Mouse (Mus musculus) midbrain, embryonic 14.5 days (tissue): Measurements from ENCODE around the gene Fam178b. TPM values are rescaled to one million over a fixed set of nuclear protein-coding genes. Genes with fewer than 3 reads are reported as not detected.

Experiments
- ATAC-seq: fragments of 200-750 bp; cut with Nextera tagmentation; 2 replicates; pipeline ENCODE4 v1.8.0; 2017; ENCODE audit warnings: moderate number of reproducible peaks, moderate library complexity; ENCODE audit not compliant: low FRiP score, low TSS enrichment
- DNase-seq: peaks from one replicate; pipeline ENCODE4 v3.0.0-alpha.2; 2015
- H3K27ac ChIP-seq: fragments of 300-500 bp; sonication (generic); replicated peaks from 2 replicates; pipeline ENCODE4 v1.5.1; 2014; ENCODE audit warnings: mild to moderate bottlenecking, low read depth, low read length, moderate library complexity
- H3K27me3 ChIP-seq: fragments of 300-500 bp; sonication (generic); 2 replicates; pipeline ENCODE4 v1.6.1; 2014; ENCODE audit warnings: low read length, control low read depth, mixed read lengths; ENCODE audit not compliant: control insufficient read depth, insufficient read depth
- H3K36me3 ChIP-seq: fragments of 300-500 bp; sonication (generic); 2 replicates; pipeline ENCODE4 v1.6.1; 2014; ENCODE audit warnings: low read length, control low read depth; ENCODE audit not compliant: control insufficient read depth, insufficient read depth
- H3K4me1 ChIP-seq: fragments of 300-500 bp; sonication (generic); 2 replicates; pipeline ENCODE4 v1.6.1; 2014; ENCODE audit warnings: mild to moderate bottlenecking, antibody characterized with exemption, low read length, control low read depth; ENCODE audit not compliant: control insufficient read depth, insufficient read depth
- H3K4me2 ChIP-seq: fragments of 300-500 bp; sonication (generic); 2 replicates; pipeline ENCODE4 v1.6.1; 2014; ENCODE audit warnings: mild to moderate bottlenecking, low read length, moderate library complexity
- H3K4me3 ChIP-seq: fragments of 300-500 bp; sonication (generic); replicated peaks from 2 replicates; pipeline ENCODE4 v1.5.1; 2014; ENCODE audit warnings: low read depth, low read length
- H3K9ac ChIP-seq: fragments of 300-500 bp; sonication (generic); replicated peaks from 2 replicates; pipeline ENCODE4 v1.6.1; 2014; ENCODE audit warnings: mild to moderate bottlenecking, low read length, moderate library complexity
- H3K9me3 ChIP-seq: fragments of 300-500 bp; sonication (generic); 2 replicates; pipeline ENCODE4 v1.6.1; 2016; ENCODE audit warnings: low read length, control low read depth, mixed read lengths; ENCODE audit not compliant: control insufficient read depth
- WGBS: fragments of 180-500 bp; shearing (Covaris S2); extraction: QIAGEN DNeasy Blood & Tissue Kit; methylation state at CpG from one replicate; pipeline ENCODE4 v1.1.7; 2014; 5-methylcytosine and 5-hydroxymethylcytosine counted together
- polyA plus RNA-seq: library from polyadenylated mRNA; unstranded; fragments of >200 nt; fragmentation: Nextera tagmentation; extraction: Ambion mirVana; gene quantifications from 2 replicates; pipeline ENCODE4 v1.2.1, GENCODE M21; 2014

Gene Fam178b
- polyA plus RNA-seq, 1 experiment from 2014 or later, result 0.29 TPM

DNA sequence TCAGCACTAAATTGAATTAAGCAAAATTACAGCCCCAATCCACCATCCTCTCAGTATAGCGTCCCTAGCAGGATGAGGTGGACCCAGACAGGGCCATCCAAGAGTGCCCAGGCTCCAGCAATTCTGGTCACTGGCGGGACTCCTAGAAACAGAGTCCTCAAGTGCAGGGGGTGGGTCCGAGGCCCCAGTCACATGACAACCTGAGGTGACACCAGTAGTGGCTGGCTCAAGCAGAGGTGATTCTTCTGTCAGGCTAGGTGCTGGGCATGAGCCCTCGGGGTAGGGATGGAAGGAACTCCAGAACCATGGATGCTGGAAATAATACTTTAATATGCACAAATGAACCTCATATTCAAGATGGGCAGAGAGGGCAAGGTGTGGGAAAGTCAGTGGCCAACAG is 120.6 kb downstream of the Fam178b start:
- no peak overlapping the region for H3K9ac ChIP-seq
- H3K4me3 ChIP-seq, result no peak overlapping the region
- H3K4me1 ChIP-seq, result peaks cover 10% of the 10 kb centered on the region
- H3K4me2 ChIP-seq, result no peak overlapping the region
- no peaks in the 10 kb centered on the region for H3K36me3 ChIP-seq
- no peaks in the 10 kb centered on the region for H3K27me3 ChIP-seq
- no peak for ATAC-seq
- WGBS, result 79% methylated on average over 4 of the region's 4 CpGs
- no peaks in the 10 kb centered on the region for H3K9me3 ChIP-seq
- no peak overlapping the region for H3K27ac ChIP-seq
- no peak for DNase-seq

GRCm38 (mm10) chr1:36560903-36561302 is 122.1 kb downstream of the Fam178b start:
- no peaks in the 10 kb centered on the region for H3K9me3 ChIP-seq
- H3K27ac ChIP-seq, result no peak overlapping the region
- DNase-seq (no peak), ATAC-seq (no peak)
- 65% methylated on average over 6 of the region's 6 CpGs for WGBS
- H3K27me3 ChIP-seq, result no peaks in the 10 kb centered on the region
- H3K4me1 ChIP-seq, result peaks cover 10% of the 10 kb centered on the region
- no peak overlapping the region for H3K4me3 ChIP-seq
- no peaks in the 10 kb centered on the region for H3K36me3 ChIP-seq
- no peak overlapping the region for H3K9ac ChIP-seq
- H3K4me2 ChIP-seq, result no peak overlapping the region

DNA sequence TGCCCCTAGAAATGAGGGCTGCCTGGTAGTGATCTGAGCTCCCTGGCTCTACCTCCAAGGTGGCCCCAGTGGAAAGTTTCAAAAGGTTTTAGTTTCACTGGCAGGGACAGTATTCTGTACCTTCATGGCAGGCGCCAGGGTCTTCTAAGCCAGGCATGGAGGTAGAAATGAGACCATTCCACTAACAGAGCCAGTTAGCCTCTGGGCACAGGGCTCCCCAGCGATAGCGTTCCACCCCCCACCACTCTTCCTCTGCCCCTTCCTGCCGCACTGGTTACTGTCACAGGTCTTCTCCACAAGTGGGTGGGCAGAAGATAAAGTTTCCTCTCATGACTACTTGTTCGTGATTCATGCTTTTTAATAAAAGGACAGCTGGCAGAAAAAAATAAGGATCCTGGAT is 123.1 kb downstream of the Fam178b start:
- DNase-seq (no peak), ATAC-seq (no peak)
- H3K4me2 ChIP-seq, result no peak overlapping the region
- H3K9me3 ChIP-seq, result no peaks in the 10 kb centered on the region
- H3K27me3 ChIP-seq, result no peaks in the 10 kb centered on the region
- WGBS, result 81% methylated on average over 5 of the region's 5 CpGs
- peaks cover 5% of the 10 kb centered on the region for H3K36me3 ChIP-seq
- no peak overlapping the region for H3K4me3 ChIP-seq
- H3K27ac ChIP-seq, result no peak overlapping the region
- H3K9ac ChIP-seq, result no peak overlapping the region
- H3K4me1 ChIP-seq, result peaks cover 19% of the 10 kb centered on the region

GRCm38 (mm10) chr1:36559256-36559655 is 123.7 kb downstream of the Fam178b start:
- Histone ChIP-seq H3K36me3 (peaks cover 11% of the 10 kb centered on the region), H3K9me3 (no peaks in the 10 kb centered on the region), H3K4me1 (peaks cover 26% of the 10 kb centered on the region), H3K27ac (no peak overlapping the region), H3K4me3 (peak overlapping the region; percentile 99; the same call in 1 of the 2 replicates), H3K27me3 (no peaks in the 10 kb centered on the region), H3K9ac (peak overlapping the region; percentile 99; the same call in 1 of the 2 replicates), H3K4me2 (peak overlapping the region; percentile 100)
- DNase-seq (no peak), ATAC-seq (no peak)
- WGBS, result 9% methylated on average over 4 of the region's 4 CpGs

DNA sequence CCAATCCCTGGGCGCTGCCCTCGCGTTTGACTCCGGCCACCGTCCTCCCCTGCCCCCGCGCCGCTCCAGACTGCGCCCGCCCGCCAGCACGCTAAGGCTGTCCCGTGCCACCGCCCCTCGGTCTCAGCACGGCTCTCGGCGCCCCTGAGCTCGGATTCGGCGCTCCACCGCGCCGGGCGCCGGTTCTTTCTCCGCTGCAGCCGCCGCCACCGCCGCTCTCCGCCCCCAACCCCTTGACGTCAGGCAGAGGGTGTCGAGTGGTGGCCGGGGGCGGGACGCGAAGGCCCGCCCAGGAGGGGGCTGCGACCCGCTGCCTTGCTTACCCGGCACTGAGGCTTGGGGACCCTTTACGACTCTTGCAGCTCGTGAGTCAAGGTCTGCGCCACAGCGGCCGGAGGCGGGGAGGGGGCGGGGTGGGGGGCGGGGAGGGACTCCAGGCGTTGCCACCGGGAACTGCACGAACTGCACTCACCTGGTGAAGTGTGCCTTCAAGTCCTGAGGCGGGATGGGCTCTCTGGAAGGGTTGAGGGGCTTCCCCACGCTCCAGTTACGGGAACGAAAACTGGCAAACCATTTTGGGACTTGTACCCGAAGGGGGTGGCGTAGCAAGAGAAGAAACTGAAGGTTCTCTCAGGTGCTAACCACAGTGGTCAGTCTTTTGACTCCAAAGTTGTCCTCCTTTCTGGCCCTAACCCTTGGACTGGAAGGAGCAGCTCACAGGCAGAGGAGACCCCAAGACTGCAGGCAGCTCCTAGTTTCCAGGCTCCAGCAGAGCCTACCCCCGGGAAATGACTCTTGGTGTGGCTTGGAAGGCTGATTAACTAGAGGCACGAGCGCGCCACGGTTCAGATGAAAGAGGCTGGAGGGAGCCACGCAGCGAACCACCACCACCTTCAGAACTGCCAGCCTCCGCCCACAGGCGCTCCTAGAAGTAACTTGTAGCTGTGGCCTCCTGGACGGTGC is 124.7 kb downstream of the Fam178b start, which contains the start of gene Sema4c:
Sema4c (minus strand) TSS at position 319 of the 963 bp plus-strand sequence.
- peaks cover 28% of the 10 kb centered on the region for H3K4me1 ChIP-seq
- WGBS, result under 1% methylated on average over 68 of the region's 69 CpGs
- H3K9ac ChIP-seq, result peak within 1 kb of the TSS; percentile 99
- H3K4me3 ChIP-seq, result peak within 1 kb of the TSS; percentile 99
- peak within 1 kb of the TSS; percentile 98 for H3K27ac ChIP-seq
- peak; percentile 70 for ATAC-seq
- H3K27me3 ChIP-seq, result no peaks in the 10 kb centered on the region
- peak within 1 kb of the TSS; percentile 100 for H3K4me2 ChIP-seq
- DNase-seq, result peak; percentile 90
- H3K9me3 ChIP-seq, result no peaks in the 10 kb centered on the region
- peaks cover 21% of the 10 kb centered on the region for H3K36me3 ChIP-seq

DNA sequence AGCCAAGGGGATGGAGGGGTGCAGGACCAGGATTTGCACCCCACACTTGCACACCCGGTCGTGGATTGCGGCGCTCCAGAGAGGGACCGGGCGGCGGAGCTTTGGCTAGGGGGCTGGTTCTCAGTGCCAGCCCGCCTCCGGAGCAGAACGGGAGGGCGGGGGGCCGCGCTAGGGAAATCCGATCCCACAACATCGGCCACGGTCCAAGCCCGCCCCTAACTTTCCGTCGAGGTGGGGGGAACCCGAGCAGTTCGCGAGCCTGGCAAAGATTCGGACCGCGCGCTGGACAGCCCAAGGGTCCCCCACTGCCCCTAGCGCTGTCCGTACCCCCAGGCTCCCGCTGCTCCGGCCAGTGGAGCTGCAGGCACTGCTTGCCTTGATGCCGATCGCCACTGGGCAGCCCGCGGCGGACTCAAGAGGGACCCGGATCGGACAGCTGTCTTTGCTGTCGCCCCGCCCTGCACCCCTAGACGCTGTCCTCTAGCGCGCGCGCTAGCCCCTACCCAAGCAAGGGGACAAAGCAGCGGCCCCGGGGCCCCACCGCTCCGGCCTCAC is 125.4 kb downstream of the Fam178b start:
- peaks cover 29% of the 10 kb centered on the region for H3K36me3 ChIP-seq
- peak; percentile 57 for ATAC-seq
- H3K9me3 ChIP-seq, result no peaks in the 10 kb centered on the region
- peak overlapping the region; percentile 99 for H3K9ac ChIP-seq
- under 1% methylated on average over 48 of the region's 48 CpGs for WGBS
- peak overlapping the region; percentile 100 for H3K4me2 ChIP-seq
- H3K4me1 ChIP-seq, result peaks cover 28% of the 10 kb centered on the region
- peak overlapping the region; percentile 98 for H3K27ac ChIP-seq
- DNase-seq, result peak; percentile 84
- no peaks in the 10 kb centered on the region for H3K27me3 ChIP-seq
- peak overlapping the region; percentile 99 for H3K4me3 ChIP-seq

- peak; percentile 98 for DNase-seq
- peak overlapping the region; percentile 98 for H3K27ac ChIP-seq
- no peaks in the 10 kb centered on the region for H3K27me3 ChIP-seq
- no peaks in the 10 kb centered on the region for H3K9me3 ChIP-seq
- under 1% methylated on average over 52 of the region's 52 CpGs for WGBS
- ATAC-seq, result peak; percentile 83
- peak overlapping the region; percentile 99 for H3K4me3 ChIP-seq
- H3K36me3 ChIP-seq, result peaks cover 36% of the 10 kb centered on the region
- peak overlapping the region; percentile 99 for H3K9ac ChIP-seq
- peaks cover 28% of the 10 kb centered on the region for H3K4me1 ChIP-seq
- peak overlapping the region; percentile 100 for H3K4me2 ChIP-seq
These were observed 126.2 kb downstream of the Fam178b start for GRCm38 (mm10) chr1:36556553-36557456.

- ATAC-seq (no peak), DNase-seq (peak; percentile 44)
- Histone ChIP-seq H3K4me2 (peak overlapping the region; percentile 100), H3K9me3 (no peaks in the 10 kb centered on the region), H3K27me3 (no peaks in the 10 kb centered on the region), H3K4me3 (peak overlapping the region; percentile 99), H3K27ac (peak overlapping the region; percentile 98), H3K9ac (peak overlapping the region; percentile 99), H3K4me1 (peaks cover 28% of the 10 kb centered on the region), H3K36me3 (peaks cover 45% of the 10 kb centered on the region)
- WGBS, result 2% methylated on average over 8 of the region's 8 CpGs
These were observed 127.1 kb downstream of the Fam178b start for GRCm38 (mm10) chr1:36555798-36556395.
